Mouse (Mus musculus): ENCODE data around the gene Cfap36. TPM values are rescaled to one million over a fixed set of nuclear protein-coding genes. Genes with fewer than 3 reads are reported as not detected.

The Cfap36 gene
- polyA plus RNA-seq, 1 experiment from 2014 or later, result 61.4 TPM

DNA sequence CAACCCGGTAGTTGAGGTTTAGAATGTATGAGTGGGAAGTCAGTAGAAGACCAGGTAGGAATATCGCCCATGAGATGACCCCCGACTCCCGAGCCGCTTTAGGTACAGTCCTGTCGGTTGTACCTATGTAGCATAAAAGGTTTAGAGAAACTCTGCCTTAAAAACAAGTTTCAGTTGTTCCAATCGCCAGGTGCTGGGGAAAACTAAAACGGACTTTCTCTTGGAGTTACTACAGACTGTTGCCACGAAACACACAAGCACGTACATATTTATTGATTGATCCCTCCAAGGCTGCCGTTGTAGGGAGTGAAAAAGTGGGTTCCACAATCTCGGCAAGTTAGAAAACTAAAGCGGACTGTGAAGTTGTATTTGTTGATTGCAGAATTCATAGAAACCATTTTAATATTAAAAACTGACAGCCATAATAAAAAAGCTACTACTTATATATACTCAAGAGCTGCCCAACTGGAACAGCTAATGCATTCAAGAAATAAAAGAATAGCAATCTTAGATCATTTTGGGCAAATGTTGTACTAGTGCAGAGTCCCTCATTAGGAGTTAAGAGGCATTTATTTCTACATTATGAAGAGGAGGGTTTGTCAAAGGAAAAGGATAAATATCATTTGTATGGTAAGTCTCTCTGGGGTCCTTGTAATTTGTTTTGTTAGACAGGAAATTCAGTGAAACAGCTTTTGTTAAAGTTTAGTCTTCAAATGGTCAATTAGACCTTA lies 73.3 kb downstream of the Cfap36 start:
- Histone ChIP-seq H3K9ac (ENCODE audit: low read length) (peak overlapping the region; percentile 99), H3K36me3 (ENCODE audit: control insufficient read depth, insufficient read depth, low read length) (no peaks in the 10 kb centered on the region), H3K9me3 (ENCODE audit: control insufficient read depth, low read length) (no peaks in the 10 kb centered on the region), H3K27me3 (ENCODE audit: control insufficient read depth, insufficient read depth, low read length) (no peaks in the 10 kb centered on the region), H3K4me2 (ENCODE audit: low read depth, severe bottlenecking) (peak overlapping the region; percentile 55), H3K27ac (replicated peaks; ENCODE audit: low read depth, low read length) (peak overlapping the region; percentile 94; the same call in 1 of the 2 replicates), H3K4me1 (ENCODE audit: control insufficient read depth, insufficient read depth, low read length) (peaks cover 5% of the 10 kb centered on the region; the same call in 1 of the 2 replicates), H3K4me3 (ENCODE audit: low read depth, low read length) (peak overlapping the region; percentile 89)
- WGBS, result 6% methylated on average over 13 of the region's 13 CpGs
- no peak for ATAC-seq (ENCODE audit: insufficient number of reproducible peaks, low FRiP score, low TSS enrichment, low read depth)
- no peak for DNase-seq (ENCODE audit: low spot score)

DNA sequence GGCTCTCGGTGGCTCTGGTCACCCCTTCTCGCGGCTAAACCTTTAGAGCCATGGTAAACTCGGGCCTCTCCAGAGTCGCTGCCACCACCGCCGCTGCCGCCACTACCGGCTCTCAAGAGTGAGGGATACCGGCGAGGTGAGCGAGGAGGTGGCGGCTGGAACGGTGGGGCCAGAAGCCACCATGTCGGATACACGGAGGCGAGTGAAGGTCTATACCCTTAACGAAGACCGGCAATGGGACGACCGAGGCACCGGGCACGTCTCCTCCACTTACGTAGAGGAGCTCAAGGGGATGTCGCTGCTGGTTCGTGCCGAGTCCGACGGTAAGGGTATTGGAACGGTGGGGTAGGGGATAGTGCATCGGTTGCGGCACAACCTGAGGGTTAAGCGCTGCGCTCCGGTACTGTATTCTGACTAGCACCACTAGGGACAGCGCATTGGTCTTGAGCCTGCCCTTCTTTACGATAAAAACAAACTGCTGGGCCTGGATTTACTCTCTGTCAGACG lies 74.0 kb downstream of the Cfap36 start:
- ATAC-seq (ENCODE audit: insufficient number of reproducible peaks, low FRiP score, low TSS enrichment, low read depth) (peak; percentile 76), DNase-seq (ENCODE audit: low spot score) (peak; percentile 80)
- H3K9ac ChIP-seq (ENCODE audit: low read length), result peak overlapping the region; percentile 99
- peaks cover 5% of the 10 kb centered on the region; the same call in 1 of the 2 replicates for H3K4me1 ChIP-seq (ENCODE audit: control insufficient read depth, insufficient read depth, low read length)
- H3K4me2 ChIP-seq (ENCODE audit: low read depth, severe bottlenecking), result peak overlapping the region; percentile 55; the same call in 1 of the 2 replicates
- H3K27ac ChIP-seq (replicated peaks; ENCODE audit: low read depth, low read length), result peak overlapping the region; percentile 94
- peak overlapping the region; percentile 89 for H3K4me3 ChIP-seq (ENCODE audit: low read depth, low read length)
- no peaks in the 10 kb centered on the region for H3K9me3 ChIP-seq (ENCODE audit: control insufficient read depth, low read length)
- H3K36me3 ChIP-seq (ENCODE audit: control insufficient read depth, insufficient read depth, low read length), result no peaks in the 10 kb centered on the region
- H3K27me3 ChIP-seq (ENCODE audit: control insufficient read depth, insufficient read depth, low read length), result no peaks in the 10 kb centered on the region
- 0% methylated on average over 38 of the region's 38 CpGs for WGBS

DNA sequence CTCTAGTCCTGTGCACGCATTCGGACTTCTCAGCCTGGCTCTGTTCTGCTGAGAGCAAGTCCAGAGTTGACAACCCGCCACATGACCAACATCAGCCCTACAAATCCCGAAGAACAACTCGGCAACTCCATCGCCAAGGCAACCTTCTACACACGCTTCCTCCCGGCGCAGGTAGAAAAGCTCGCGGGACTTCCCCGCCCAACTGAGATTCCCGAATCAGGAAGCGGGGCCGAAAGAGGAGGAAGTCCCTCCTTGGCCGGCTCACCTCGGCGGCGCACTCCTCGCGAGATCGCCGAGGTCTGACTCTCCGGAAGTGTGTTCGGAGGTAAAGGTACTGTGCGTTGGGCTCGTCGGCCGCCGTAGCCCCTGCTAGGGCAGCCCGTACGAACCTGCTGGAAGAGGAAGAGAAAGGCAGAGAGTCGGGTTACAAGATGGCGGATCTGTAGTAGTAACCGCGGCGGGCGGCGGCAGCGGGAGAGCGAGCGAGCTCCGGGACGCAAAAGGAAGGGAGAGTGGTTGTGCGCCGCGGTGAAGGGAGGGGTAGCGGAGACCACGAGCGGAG lies 74.6 kb downstream of the Cfap36 start, which contains the start of gene Ppp4r3b:
Gene Ppp4r3b (plus strand): TSS at position 328 of the 562 bp plus-strand sequence.
- no peaks in the 10 kb centered on the region for H3K36me3 ChIP-seq (ENCODE audit: control insufficient read depth, insufficient read depth, low read length)
- H3K9me3 ChIP-seq (ENCODE audit: control insufficient read depth, low read length), result no peaks in the 10 kb centered on the region

DNA sequence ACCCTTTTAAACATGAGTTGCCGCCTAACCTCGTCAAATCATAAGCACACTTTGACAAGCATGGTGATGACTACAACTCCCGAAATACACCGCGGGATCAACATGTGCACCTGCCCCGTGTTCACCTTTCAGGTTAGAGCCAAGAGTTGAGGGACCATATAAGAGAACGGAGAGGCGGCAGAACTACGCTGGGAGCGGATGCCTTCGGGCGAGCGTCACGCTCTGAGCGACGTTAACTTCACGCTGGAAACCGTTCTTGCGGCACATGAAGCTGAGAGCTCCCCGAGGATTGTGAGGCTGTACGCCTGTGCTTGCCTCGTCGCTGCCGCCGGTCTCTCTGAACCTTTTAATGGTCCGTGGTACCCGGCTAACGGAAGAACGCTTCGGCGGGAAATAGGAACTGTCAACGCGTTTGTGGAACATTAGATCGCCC lies 75.2 kb downstream of the Cfap36 start:
- Histone ChIP-seq H3K36me3 (ENCODE audit: control insufficient read depth, insufficient read depth, low read length) (no peaks in the 10 kb centered on the region), H3K4me1 (ENCODE audit: control insufficient read depth, insufficient read depth, low read length) (peaks cover 5% of the 10 kb centered on the region; the same call in 1 of the 2 replicates), H3K9ac (ENCODE audit: low read length) (peak overlapping the region; percentile 99), H3K4me3 (ENCODE audit: low read depth, low read length) (peak overlapping the region; percentile 89), H3K27me3 (ENCODE audit: control insufficient read depth, insufficient read depth, low read length) (no peaks in the 10 kb centered on the region), H3K27ac (replicated peaks; ENCODE audit: low read depth, low read length) (0 out of 2 replicates have a peak overlapping the region, but pooled peaks have one; percentile 45), H3K4me2 (ENCODE audit: low read depth, severe bottlenecking) (peak overlapping the region; percentile 80), H3K9me3 (ENCODE audit: control insufficient read depth, low read length) (no peaks in the 10 kb centered on the region)
- WGBS, result under 1% methylated on average over 34 of the region's 34 CpGs
- ATAC-seq (ENCODE audit: insufficient number of reproducible peaks, low FRiP score, low TSS enrichment, low read depth) (peak; percentile 27; the same call in 1 of the 2 replicates), DNase-seq (ENCODE audit: low spot score) (peak; percentile 57)

More for the DNA sequence above, 74.6 kb downstream of the Cfap36 start, which contains the start of gene Ppp4r3b:
- Histone ChIP-seq H3K27me3 (ENCODE audit: control insufficient read depth, insufficient read depth, low read length) (no peaks in the 10 kb centered on the region), H3K4me1 (ENCODE audit: control insufficient read depth, insufficient read depth, low read length) (peaks cover 5% of the 10 kb centered on the region; the same call in 1 of the 2 replicates), H3K9ac (ENCODE audit: low read length) (peak within 1 kb of the TSS; percentile 99), H3K4me2 (ENCODE audit: low read depth, severe bottlenecking) (peak within 1 kb of the TSS; percentile 80), H3K4me3 (ENCODE audit: low read depth, low read length) (peak within 1 kb of the TSS; percentile 89), H3K27ac (replicated peaks; ENCODE audit: low read depth, low read length) (peak within 1 kb of the TSS; percentile 94)
- peak; percentile 98 for ATAC-seq (ENCODE audit: insufficient number of reproducible peaks, low FRiP score, low TSS enrichment, low read depth)
- under 1% methylated on average over 50 of the region's 50 CpGs for WGBS
- DNase-seq (ENCODE audit: low spot score), result peak; percentile 98

Other genes with a start within 250 kb of the Cfap36 start
- 49.9 and 52.8 TPM in 2 replicates for gene Pnpt1, start 116.7 kb downstream of the Cfap36 start, polyA plus RNA-seq (2014; fragmentation: Nextera tagmentation; extraction: Ambion mirVana)
- 85.0 and 87.2 TPM in 2 replicates for gene Ppp4r3b, start 74.5 kb downstream of the Cfap36 start, polyA plus RNA-seq (2014; fragmentation: Nextera tagmentation; extraction: Ambion mirVana)
- gene Ccdc88a, start 126.2 kb upstream of the Cfap36 start, polyA plus RNA-seq (2014; fragmentation: Nextera tagmentation; extraction: Ambion mirVana), result 35.2 and 45.6 TPM in 2 replicates